Mouse (Mus musculus): ENCODE results near the gene Mef2c.

Mef2c gene

GRCm38 (mm10) chr13:83503919-83504318, at the start of gene Mef2c:
Gene Mef2c, plus strand, starts transcription at chr13:83504034.
- DNase-seq (ENCODE audit: low spot score), result no peak

GRCm38 (mm10) chr13:83458729-83459128, 45.1 kb upstream of the Mef2c start:
- no peak for DNase-seq (ENCODE audit: low spot score)

GRCm38 (mm10) chr13:83459600-83459999, 44.2 kb upstream of the Mef2c start:
- DNase-seq (ENCODE audit: low spot score), result no peak

GRCm38 (mm10) chr13:83460620-83461019, 43.2 kb upstream of the Mef2c start:
- DNase-seq (ENCODE audit: low spot score), result no peak

GRCm38 (mm10) chr13:83461556-83461955, 42.3 kb upstream of the Mef2c start:
- no peak for DNase-seq (ENCODE audit: low spot score)

- no peak for DNase-seq (ENCODE audit: low spot score)
Observed at GRCm38 (mm10) chr13:83466756-83467155, 37.1 kb upstream of the Mef2c start.

GRCm38 (mm10) chr13:83468794-83469193, 35.0 kb upstream of the Mef2c start:
- no peak for DNase-seq (ENCODE audit: low spot score)

GRCm38 (mm10) chr13:83473755-83474154, 30.1 kb upstream of the Mef2c start:
- no peak for DNase-seq (ENCODE audit: low spot score)

GRCm38 (mm10) chr13:83480388-83480787, 23.4 kb upstream of the Mef2c start:
- no peak for DNase-seq (ENCODE audit: low spot score)

GRCm38 (mm10) chr13:83481310-83481709, 22.5 kb upstream of the Mef2c start:
- DNase-seq (ENCODE audit: low spot score), result no peak

GRCm38 (mm10) chr13:83482087-83482486, 21.7 kb upstream of the Mef2c start:
- DNase-seq (ENCODE audit: low spot score), result no peak

- DNase-seq (ENCODE audit: low spot score), result no peak
Observed at GRCm38 (mm10) chr13:83484215-83484614, 19.6 kb upstream of the Mef2c start.

- DNase-seq (ENCODE audit: low spot score), result no peak
Observed at GRCm38 (mm10) chr13:83484721-83485369, 19.0 kb upstream of the Mef2c start.

GRCm38 (mm10) chr13:83492051-83492450, 11.8 kb upstream of the Mef2c start:
- DNase-seq (ENCODE audit: low spot score), result no peak

- DNase-seq (ENCODE audit: low spot score), result no peak
Observed at GRCm38 (mm10) chr13:83497708-83498107, 6.1 kb upstream of the Mef2c start.

- DNase-seq (ENCODE audit: low spot score), result no peak
Observed at GRCm38 (mm10) chr13:83499526-83499925, 4.3 kb upstream of the Mef2c start.

- no peak for DNase-seq (ENCODE audit: low spot score)
Observed at GRCm38 (mm10) chr13:83507687-83508086, 3.9 kb downstream of the Mef2c start.

GRCm38 (mm10) chr13:83515013-83515547, 11.2 kb downstream of the Mef2c start:
- no peak for DNase-seq (ENCODE audit: low spot score)

- DNase-seq (ENCODE audit: low spot score), result peak; percentile 77
Observed at GRCm38 (mm10) chr13:83517660-83518609, 14.1 kb downstream of the Mef2c start.

- no peak for DNase-seq (ENCODE audit: low spot score)
Observed at GRCm38 (mm10) chr13:83520807-83521206, 17.0 kb downstream of the Mef2c start.

- DNase-seq (ENCODE audit: low spot score), result peak; percentile 53
Observed at GRCm38 (mm10) chr13:83523232-83523969, 19.6 kb downstream of the Mef2c start.
